Mouse (Mus musculus): Measurements from ENCODE around the gene Trpc1. TPM values are rescaled to one million over a fixed set of nuclear protein-coding genes. Genes with fewer than 3 reads are reported as not detected.

Trpc1 gene
- total and polyA plus RNA-seq, 3 experiments = 0.15 to 0.50 TPM; not detected in 1

DNA sequence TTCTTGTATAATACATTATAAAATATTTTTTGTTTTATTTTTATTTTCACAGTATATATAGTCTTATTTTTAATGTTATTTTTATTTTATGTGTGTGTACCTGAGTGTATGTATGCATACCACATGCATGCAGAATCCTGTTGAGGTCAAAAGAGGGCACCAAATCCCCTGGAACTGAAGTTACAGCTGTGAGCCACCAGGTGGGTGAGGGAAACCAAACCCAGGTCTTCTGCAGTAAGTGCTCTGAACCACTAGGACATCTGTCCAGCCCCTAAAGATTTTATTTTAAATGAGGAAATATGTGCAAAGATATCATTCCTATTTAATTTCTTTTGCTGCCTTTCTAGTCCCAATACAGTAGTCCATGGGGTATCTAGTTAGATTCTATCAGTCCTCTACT is 41.2 kb downstream of the Trpc1 start (continued):
- TF ChIP-seq MEF2A (IDR thresholded peaks at IDR 0.05; ENCODE audit: extremely low read depth, insufficient replicate concordance, low read depth, low read length, poor library complexity, severe bottlenecking) = no peak
- peak in 2 of 3 experiments; percentile 21 to 62; a peak in 4 of 6 replicates for TF ChIP-seq CTCF (IDR thresholded peaks at IDR 0.05 in 2 of 3, conservative IDR thresholded peaks at IDR 0.05 in 1 of 3; ENCODE audit: control insufficient read depth in 1 of 3, insufficient read depth in 1 of 3, low read depth in 2 of 3, low read length in 3 of 3, poor library complexity in 1 of 3, severe bottlenecking in 1 of 3)
- no peak for TF ChIP-seq UBTF (IDR thresholded peaks at IDR 0.05; ENCODE audit: borderline replicate concordance, insufficient read depth, low read depth, low read length)
- no peak for TF ChIP-seq MAZ (IDR thresholded peaks at IDR 0.05; ENCODE audit: low read depth, low read length)
- no peak for TF ChIP-seq MYC (IDR thresholded peaks at IDR 0.05; ENCODE audit: low read depth, low read length)

DNA sequence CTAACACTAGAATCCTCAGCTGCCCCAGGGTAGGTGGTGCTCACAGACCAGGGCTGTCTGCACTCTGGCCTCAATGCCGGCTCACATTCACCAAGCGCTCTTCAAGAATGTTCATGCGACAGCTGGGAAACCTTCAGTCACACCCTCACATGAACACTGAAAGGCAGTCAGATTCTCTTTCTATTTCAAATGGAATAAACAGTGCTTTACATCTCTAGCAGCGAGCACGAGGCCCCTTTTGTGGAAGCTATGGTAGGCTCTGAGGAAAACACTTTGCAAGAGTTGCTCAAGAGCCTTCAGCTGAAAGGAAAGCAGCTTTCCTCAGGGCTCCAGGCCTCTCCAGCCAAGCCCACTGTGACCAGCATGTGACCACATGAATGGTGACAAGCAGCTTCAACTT is 44.8 kb downstream of the Trpc1 start:
- no peaks in the 10 kb centered on the region for H3K27me3 ChIP-seq (ENCODE audit: control insufficient read depth in 1 of 2, insufficient read depth in 2 of 2, low read length in 2 of 2)
- no peaks in the 10 kb centered on the region for H3K36me3 ChIP-seq (ENCODE audit: control insufficient read depth in 1 of 2, insufficient read depth in 2 of 2, low read length in 2 of 2)
- no peaks in the 10 kb centered on the region for H3K4me1 ChIP-seq (ENCODE audit: control insufficient read depth in 1 of 2, insufficient read depth in 2 of 2, low read length in 2 of 2)
- H3K9ac ChIP-seq (ENCODE audit: control insufficient read depth, low read depth, low read length, poor library complexity, severe bottlenecking) = no peak overlapping the region
- H3K4me3 ChIP-seq (ENCODE audit: control insufficient read depth in 1 of 2, insufficient read depth in 1 of 2, low read depth in 2 of 2, low read length in 2 of 2) = no peak overlapping the region
- no peak for DNase-seq (ENCODE audit: low read depth, low spot score)
- no peaks in the 10 kb centered on the region for H3K79me2 ChIP-seq (ENCODE audit: control insufficient read depth, insufficient read depth, low read length, poor library complexity)
- H3K9me3 ChIP-seq (replicated peaks; ENCODE audit: insufficient read depth, low read length) = no peaks in the 10 kb centered on the region
- no peak for TF ChIP-seq TAL1 (IDR thresholded peaks at IDR 0.05; ENCODE audit: low read length)
- TF ChIP-seq TCF12 (IDR thresholded peaks at IDR 0.05; ENCODE audit: low read depth, low read length) = no peak
- TF ChIP-seq HCFC1 (IDR thresholded peaks at IDR 0.05; ENCODE audit: low read depth, low read length) = no peak
- no peak for TF ChIP-seq MAX (IDR thresholded peaks at IDR 0.05; ENCODE audit: low read length)
- TF ChIP-seq POLR2AphosphoS2 (IDR thresholded peaks at IDR 0.05; ENCODE audit: low read length) = no peak
- no peak for TF ChIP-seq ZC3H11A (IDR thresholded peaks at IDR 0.05; ENCODE audit: low read depth, low read length)
- TF ChIP-seq EP300 (IDR thresholded peaks at IDR 0.05; ENCODE audit: low read depth in 1 of 2, low read length in 2 of 2) = no peak
- no peak for TF ChIP-seq CHD1 (IDR thresholded peaks at IDR 0.05; ENCODE audit: low read depth, low read length)
- no peak for TF ChIP-seq ELF1 (IDR thresholded peaks at IDR 0.05; ENCODE audit: low read depth, low read length)
- TF ChIP-seq RCOR1 (IDR thresholded peaks at IDR 0.05; ENCODE audit: low read depth, low read length) = no peak
- TF ChIP-seq CTCF (IDR thresholded peaks at IDR 0.05 in 2 of 3, conservative IDR thresholded peaks at IDR 0.05 in 1 of 3; ENCODE audit: control insufficient read depth in 1 of 3, insufficient read depth in 1 of 3, low read depth in 2 of 3, low read length in 3 of 3, poor library complexity in 1 of 3, severe bottlenecking in 1 of 3) = no peak
- H3K27ac ChIP-seq (ENCODE audit: control insufficient read depth, low read depth, low read length) = no peak overlapping the region

DNA sequence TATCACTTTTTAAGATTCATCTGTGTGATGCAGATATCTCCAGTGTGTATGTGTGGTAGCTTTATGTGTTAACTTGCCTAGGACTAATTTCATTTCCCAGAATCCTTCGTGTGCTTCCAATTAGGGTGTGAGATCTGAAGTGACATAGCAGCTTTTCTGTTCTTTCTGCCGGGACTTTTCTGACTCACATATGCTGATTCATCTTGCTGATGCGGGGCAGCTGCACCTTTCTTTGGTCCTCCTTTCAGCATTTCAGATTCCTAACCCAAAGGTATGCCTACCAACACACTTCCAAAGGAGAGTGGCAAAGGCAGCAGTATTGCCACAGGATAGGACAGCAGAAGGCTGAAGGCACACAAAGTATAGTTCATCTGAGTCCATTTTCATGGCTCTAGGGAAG is 46.1 kb downstream of the Trpc1 start:
- no peak for DNase-seq (ENCODE audit: low read depth, low spot score)
- H3K9me3 ChIP-seq (replicated peaks; ENCODE audit: insufficient read depth, low read length) = no peaks in the 10 kb centered on the region

More for the DNA sequence above, 46.1 kb downstream of the Trpc1 start:
- Histone ChIP-seq H3K9ac (ENCODE audit: control insufficient read depth, low read depth, low read length, poor library complexity, severe bottlenecking) (no peak overlapping the region), H3K27ac (ENCODE audit: control insufficient read depth, low read depth, low read length) (no peak overlapping the region), H3K36me3 (ENCODE audit: control insufficient read depth in 1 of 2, insufficient read depth in 2 of 2, low read length in 2 of 2) (no peaks in the 10 kb centered on the region), H3K4me1 (ENCODE audit: control insufficient read depth in 1 of 2, insufficient read depth in 2 of 2, low read length in 2 of 2) (no peaks in the 10 kb centered on the region), H3K27me3 (ENCODE audit: control insufficient read depth in 1 of 2, insufficient read depth in 2 of 2, low read length in 2 of 2) (no peaks in the 10 kb centered on the region), H3K79me2 (ENCODE audit: control insufficient read depth, insufficient read depth, low read length, poor library complexity) (no peaks in the 10 kb centered on the region), H3K4me3 (ENCODE audit: control insufficient read depth in 1 of 2, insufficient read depth in 1 of 2, low read depth in 2 of 2, low read length in 2 of 2) (no peak overlapping the region)
- TF ChIP-seq MAFK (IDR thresholded peaks at IDR 0.05; ENCODE audit: borderline replicate concordance, low read depth, low read length) = no peak
- no peak for TF ChIP-seq TAL1 (IDR thresholded peaks at IDR 0.05; ENCODE audit: low read length)
- no peak for TF ChIP-seq MAZ (IDR thresholded peaks at IDR 0.05; ENCODE audit: low read depth, low read length)
- TF ChIP-seq BHLHE40 (IDR thresholded peaks at IDR 0.05; ENCODE audit: borderline replicate concordance, low read depth, low read length) = no peak
- no peak for TF ChIP-seq ZMIZ1 (IDR thresholded peaks at IDR 0.05; ENCODE audit: low read depth, low read length)
- TF ChIP-seq KAT2A (conservative IDR thresholded peaks at IDR 0.05; ENCODE audit: low read depth, low read length) = no peak
- TF ChIP-seq E2F4 (IDR thresholded peaks at IDR 0.05; ENCODE audit: borderline replicate concordance, low read depth, low read length) = no peak

Data from MEL (cell line).